Mouse (Mus musculus): ENCODE results near the gene Nup210l. TPM values are rescaled to one million over a fixed set of nuclear protein-coding genes. Genes with fewer than 3 reads are reported as not detected.

The Nup210l gene
- 0.24 and 0.34 TPM in 2 replicates for polyA plus RNA-seq (2012; rRNA removed)

- no peak for DNase-seq (ENCODE audit: low read depth, low spot score)
- 85% methylated on average over 13 of the region's 13 CpGs for WGBS
Observed at GRCm38 (mm10) chr3:90103938-90104337, at the start of gene Nup210l. Gene Nup210l (plus strand): TSS chr3:90104132.

- 83% methylated on average over 6 of the region's 6 CpGs for WGBS
- no peak for DNase-seq (ENCODE audit: low read depth, low spot score)
Observed at GRCm38 (mm10) chr3:90061549-90061948, 42.4 kb upstream of the Nup210l start.

- DNase-seq (ENCODE audit: low read depth, low spot score) = no peak
Observed at GRCm38 (mm10) chr3:90062539-90062938, 41.4 kb upstream of the Nup210l start.

GRCm38 (mm10) chr3:90064383-90064782 lies 39.5 kb upstream of the Nup210l start:
- 79% methylated on average over 3 of the region's 3 CpGs for WGBS
- no peak for DNase-seq (ENCODE audit: low read depth, low spot score)

More at GRCm38 (mm10) chr3:90062539-90062938, 41.4 kb upstream of the Nup210l start:
- 55% methylated on average over 2 of the region's 2 CpGs for WGBS

- 27% methylated on average over 3 of the region's 3 CpGs for WGBS
- DNase-seq (ENCODE audit: low read depth, low spot score) = no peak
Observed at GRCm38 (mm10) chr3:90065553-90065952, 38.4 kb upstream of the Nup210l start.

- no peak for DNase-seq (ENCODE audit: low read depth, low spot score)
- WGBS = 78% methylated on average over 4 of the region's 4 CpGs
Observed at GRCm38 (mm10) chr3:90067851-90068250, 36.1 kb upstream of the Nup210l start.

- 58% methylated on average over 7 of the region's 7 CpGs for WGBS
Observed at GRCm38 (mm10) chr3:90069688-90070087, 34.2 kb upstream of the Nup210l start.

GRCm38 (mm10) chr3:90072294-90072693 lies 31.6 kb upstream of the Nup210l start, which contains the start of gene Tpm3:
Gene Tpm3 (plus strand): TSS chr3:90072649.
- DNase-seq (ENCODE audit: low read depth, low spot score) = no peak
- 61% methylated on average over 4 of the region's 4 CpGs for WGBS

More at GRCm38 (mm10) chr3:90069688-90070087, 34.2 kb upstream of the Nup210l start:
- DNase-seq (ENCODE audit: low read depth, low spot score) = no peak

- DNase-seq (ENCODE audit: low read depth, low spot score) = no peak
- WGBS = 29% methylated on average over 5 of the region's 5 CpGs
Observed at GRCm38 (mm10) chr3:90076921-90077716, 26.8 kb upstream of the Nup210l start.

GRCm38 (mm10) chr3:90078224-90078623 lies 25.7 kb upstream of the Nup210l start:
- DNase-seq (ENCODE audit: low read depth, low spot score) = no peak
- WGBS = 42% methylated on average over 5 of the region's 5 CpGs

- DNase-seq (ENCODE audit: low read depth, low spot score) = peak; percentile 87
- under 1% methylated on average over 33 of the region's 33 CpGs for WGBS
Observed at GRCm38 (mm10) chr3:90079133-90079762, 24.7 kb upstream of the Nup210l start.

GRCm38 (mm10) chr3:90079763-90080497 lies 24.0 kb upstream of the Nup210l start:
- DNase-seq (ENCODE audit: low read depth, low spot score) = no peak
- WGBS = under 1% methylated on average over 53 of the region's 53 CpGs

GRCm38 (mm10) chr3:90080498-90080863 lies 23.5 kb upstream of the Nup210l start:
- no peak for DNase-seq (ENCODE audit: low read depth, low spot score)
- WGBS = under 1% methylated on average over 6 of the region's 6 CpGs

GRCm38 (mm10) chr3:90081365-90082240 lies 22.3 kb upstream of the Nup210l start:
- DNase-seq (ENCODE audit: low read depth, low spot score) = peak; percentile 89
- 18% methylated on average over 5 of the region's 5 CpGs for WGBS

- no peak for DNase-seq (ENCODE audit: low read depth, low spot score)
Observed at GRCm38 (mm10) chr3:90083034-90083433, 20.9 kb upstream of the Nup210l start.

GRCm38 (mm10) chr3:90083698-90084324 lies 20.1 kb upstream of the Nup210l start:
- DNase-seq (ENCODE audit: low read depth, low spot score) = no peak
- 17% methylated on average over 3 of the region's 3 CpGs for WGBS

More at GRCm38 (mm10) chr3:90083034-90083433, 20.9 kb upstream of the Nup210l start:
- WGBS = 11% methylated on average over 5 of the region's 5 CpGs

- DNase-seq (ENCODE audit: low read depth, low spot score) = no peak
- 10% methylated on average over 4 of the region's 4 CpGs for WGBS
Observed at GRCm38 (mm10) chr3:90084790-90085189, 19.1 kb upstream of the Nup210l start.

- DNase-seq (ENCODE audit: low read depth, low spot score) = no peak
- WGBS = 24% methylated on average over 6 of the region's 6 CpGs
Observed at GRCm38 (mm10) chr3:90085281-90085680, 18.7 kb upstream of the Nup210l start.

- DNase-seq (ENCODE audit: low read depth, low spot score) = no peak
- 59% methylated on average over 5 of the region's 5 CpGs for WGBS
Observed at GRCm38 (mm10) chr3:90086068-90086467, 17.9 kb upstream of the Nup210l start.

Data from large intestine, adult 2 months (tissue).